Mouse (Mus musculus): ENCODE data around the gene Olfr313. TPM values are rescaled to one million over a fixed set of nuclear protein-coding genes. Genes with fewer than 3 reads are reported as not detected.

The Olfr313 gene
- polyA plus RNA-seq, 2 experiments from 2014 or later: not detected

DNA sequence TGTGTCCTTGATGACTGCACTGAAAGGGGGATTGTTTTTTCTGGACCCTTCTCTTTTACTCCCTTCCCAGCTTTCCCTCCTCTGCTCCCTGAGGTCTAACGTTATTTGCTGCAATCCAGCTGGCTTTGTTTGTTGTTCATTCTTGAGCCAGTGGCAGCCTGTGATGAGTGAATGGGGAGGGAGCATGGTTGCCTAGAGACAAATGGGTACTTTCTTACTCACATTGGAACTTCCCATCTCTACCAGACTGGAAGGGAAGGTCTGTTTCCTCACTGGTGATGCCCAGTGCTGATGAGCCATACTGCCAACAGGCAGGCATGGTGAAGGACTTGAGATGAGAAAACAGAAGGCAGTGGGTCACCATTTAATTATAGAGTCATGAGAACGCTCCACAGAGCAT is 34.9 kb downstream of the Olfr313 start:
- ATAC-seq: no peak

DNA sequence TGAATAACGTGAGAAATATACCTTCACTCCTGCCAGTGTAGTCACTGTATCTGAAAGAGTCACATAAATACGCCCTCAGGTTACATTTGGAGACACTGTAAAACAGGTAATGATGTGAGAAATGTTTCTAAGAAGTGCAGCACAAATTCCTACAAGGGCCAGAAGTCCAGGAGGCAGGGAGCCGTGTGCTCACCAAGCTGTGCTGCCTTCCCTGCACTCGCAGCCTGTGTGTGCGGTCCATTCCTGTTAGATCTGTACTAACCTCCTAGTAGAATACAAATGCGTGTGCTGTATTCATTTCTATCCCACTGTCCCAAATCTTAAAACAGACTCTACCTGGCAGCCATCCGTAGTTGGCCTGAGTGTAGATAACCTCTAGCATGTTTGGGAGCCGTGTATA is 45.9 kb downstream of the Olfr313 start:
- ATAC-seq: no peak

DNA sequence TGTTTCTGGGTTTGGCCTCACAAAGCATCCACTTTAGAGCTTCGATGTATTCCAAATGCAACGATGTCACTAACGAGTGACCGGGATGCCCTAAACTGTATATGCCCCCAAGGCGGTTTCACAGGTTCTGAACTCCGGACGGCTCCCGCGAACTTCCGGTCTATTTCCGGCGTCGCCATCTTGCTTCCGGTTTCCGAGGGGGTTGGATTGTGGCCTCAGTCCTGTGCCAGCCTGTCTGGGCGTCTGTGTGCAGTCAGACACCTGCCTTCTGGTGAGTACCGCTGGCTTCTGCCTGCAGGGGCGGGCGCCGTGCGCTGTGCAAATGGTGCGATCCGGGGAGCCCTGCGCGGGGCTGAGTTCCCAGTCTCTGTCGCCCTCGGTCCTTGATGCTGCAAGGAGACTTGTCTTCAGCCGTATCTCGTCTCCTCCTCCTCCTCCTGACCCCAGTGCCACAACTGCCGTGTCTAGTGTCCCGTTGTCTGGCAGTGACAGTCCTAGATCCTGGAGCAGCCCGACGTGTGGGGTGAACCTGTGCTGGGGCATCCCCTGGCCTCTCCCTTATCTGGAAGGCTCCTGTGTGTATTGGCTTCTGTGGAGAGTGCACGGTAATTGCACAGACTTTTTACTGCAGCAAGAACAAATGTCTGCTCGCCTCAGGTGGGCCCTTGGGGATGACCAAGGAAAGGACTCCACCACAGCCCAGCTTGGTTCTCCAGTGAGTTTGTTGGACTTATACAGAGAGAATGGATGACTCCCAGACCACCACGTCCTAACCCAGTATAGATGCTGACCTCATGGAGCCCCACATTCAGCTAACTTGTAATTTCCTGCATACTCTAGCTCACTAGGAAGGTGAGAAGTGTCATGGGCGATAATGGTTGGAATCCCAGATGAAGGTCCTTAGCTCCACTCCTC is 52.5 kb downstream of the Olfr313 start, which contains the start of gene 2810021J22Rik:
Gene 2810021J22Rik (plus strand): TSS at position 178 of the 915 bp plus-strand sequence.
- peak; percentile 97 for ATAC-seq

DNA sequence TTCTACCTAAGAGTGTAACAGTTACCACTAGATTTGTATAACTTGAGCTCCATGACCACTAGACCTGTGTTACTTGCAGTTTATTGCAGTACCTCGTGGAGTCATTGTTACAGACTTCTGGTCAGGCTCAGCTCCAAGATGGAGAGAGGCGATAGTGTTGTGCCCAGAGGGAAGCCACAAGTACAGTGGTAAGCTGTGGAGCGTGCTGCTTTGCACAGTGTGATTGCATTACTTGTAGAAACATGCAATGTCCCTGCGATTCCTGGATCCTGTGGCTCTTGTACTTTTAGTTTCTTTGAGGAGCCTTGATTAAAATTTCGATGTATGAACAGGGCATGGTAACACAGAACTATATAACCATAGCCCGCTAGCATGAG is 53.1 kb downstream of the Olfr313 start:
- ATAC-seq: no peak

Other genes with a start within 250 kb of the Olfr313 start
- gene Olfr224, start 244.4 kb upstream of the Olfr313 start, polyA plus RNA-seq (2017; shearing (Covaris generic)): not detected
- not detected for gene Olfr325, start 237.3 kb upstream of the Olfr313 start, polyA plus RNA-seq (2017; shearing (Covaris generic))
- gene Olfr324, start 219.9 kb upstream of the Olfr313 start, polyA plus RNA-seq (2017; shearing (Covaris generic)): not detected
- gene 2210407C18Rik, start 198.9 kb upstream of the Olfr313 start, polyA plus RNA-seq (2017; shearing (Covaris generic)): not detected
- gene Olfr323, start 184.5 kb upstream of the Olfr313 start, polyA plus RNA-seq (2017; shearing (Covaris generic)): not detected
- not detected for gene Trim58, start 174.5 kb upstream of the Olfr313 start, polyA plus RNA-seq (2017; shearing (Covaris generic))
- not detected for gene Olfr322, start 156.2 kb upstream of the Olfr313 start, polyA plus RNA-seq (2017; shearing (Covaris generic))
- gene Olfr320, start 133.9 kb upstream of the Olfr313 start, polyA plus RNA-seq (2017; shearing (Covaris generic)): under 1 TPM in 1 of 2 experiments, not detected in 1; 0.11 TPM
- gene Olfr319, start 115.8 kb upstream of the Olfr313 start, polyA plus RNA-seq (2017; shearing (Covaris generic)): not detected
- gene Olfr318, start 91.0 kb upstream of the Olfr313 start, polyA plus RNA-seq (2017; shearing (Covaris generic)): not detected
- not detected for gene Olfr317, start 75.8 kb upstream of the Olfr313 start, polyA plus RNA-seq (2017; shearing (Covaris generic))
- not detected for gene Olfr316, start 62.3 kb upstream of the Olfr313 start, polyA plus RNA-seq (2017; shearing (Covaris generic))
- not detected for gene Olfr315, start 41.8 kb upstream of the Olfr313 start, polyA plus RNA-seq (2017; shearing (Covaris generic))
- gene Olfr314, start 32.0 kb upstream of the Olfr313 start, polyA plus RNA-seq (2017; shearing (Covaris generic)): not detected
- gene Fam183b, start 13.0 kb upstream of the Olfr313 start, polyA plus RNA-seq (2017; shearing (Covaris generic)): not detected
- gene Olfr312, start 14.2 kb downstream of the Olfr313 start, polyA plus RNA-seq (2017; shearing (Covaris generic)): under 1 TPM in 1 of 2 experiments, not detected in 1; 0.20 TPM
- under 1 TPM in 1 of 2 experiments, not detected in 1; 0.28 TPM for gene Olfr311, start 24.3 kb downstream of the Olfr313 start, polyA plus RNA-seq (2017; shearing (Covaris generic))
- gene Gm12258, start 32.2 kb downstream of the Olfr313 start, polyA plus RNA-seq (2017; shearing (Covaris generic)): 10 to 100 TPM in 1 of 2 experiments, 1 to 10 TPM in 1; 9.8 to 10.5 TPM
- gene 2810021J22Rik, start 52.2 kb downstream of the Olfr313 start, polyA plus RNA-seq (2017; shearing (Covaris generic)): 1 to 10 TPM; 6.4 to 9.2 TPM
- 1 to 10 TPM; 7.4 to 7.7 TPM for gene Zfp39, start 89.2 kb downstream of the Olfr313 start, polyA plus RNA-seq (2017; shearing (Covaris generic))
- not detected for gene Btnl10, start 102.9 kb downstream of the Olfr313 start, polyA plus RNA-seq (2017; shearing (Covaris generic))
- gene Rnf187, start 123.9 kb downstream of the Olfr313 start, polyA plus RNA-seq (2017; shearing (Covaris generic)): 10 to 100 TPM; 11.4 to 17.9 TPM
- 1 to 10 TPM; 1.8 to 4.2 TPM for gene Hist3h2ba, start 133.9 kb downstream of the Olfr313 start, polyA plus RNA-seq (2017; shearing (Covaris generic))
- gene Hist3h2a, start 139.7 kb downstream of the Olfr313 start, polyA plus RNA-seq (2017; shearing (Covaris generic)): 1 to 10 TPM; 3.5 to 5.4 TPM
- gene Trim17, start 139.7 kb downstream of the Olfr313 start, polyA plus RNA-seq (2017; shearing (Covaris generic)): under 1 TPM; 0.17 to 0.20 TPM
- 10 to 100 TPM; 18.5 to 22.2 TPM for gene Trim11, start 163.1 kb downstream of the Olfr313 start, polyA plus RNA-seq (2017; shearing (Covaris generic))

Data from activated CD4-positive, CD25-positive, alpha-beta regulatory T cell, adult 4 months (primary cell).